Mouse (Mus musculus) skeletal muscle tissue, adult 2 months (tissue): ENCODE data around the gene Wdr24.
"Not testable (repeated sequence)": the region's sequence is repeated elsewhere in the genome, so short reads cannot be mapped to it uniquely, and the experiment has no call there.

Source experiments
- DNase-seq: peaks from one replicate; pipeline ENCODE4 v3.0.0-alpha.2; 2012; ENCODE audit warnings: low read depth, low spot score

Wdr24 gene

DNA sequence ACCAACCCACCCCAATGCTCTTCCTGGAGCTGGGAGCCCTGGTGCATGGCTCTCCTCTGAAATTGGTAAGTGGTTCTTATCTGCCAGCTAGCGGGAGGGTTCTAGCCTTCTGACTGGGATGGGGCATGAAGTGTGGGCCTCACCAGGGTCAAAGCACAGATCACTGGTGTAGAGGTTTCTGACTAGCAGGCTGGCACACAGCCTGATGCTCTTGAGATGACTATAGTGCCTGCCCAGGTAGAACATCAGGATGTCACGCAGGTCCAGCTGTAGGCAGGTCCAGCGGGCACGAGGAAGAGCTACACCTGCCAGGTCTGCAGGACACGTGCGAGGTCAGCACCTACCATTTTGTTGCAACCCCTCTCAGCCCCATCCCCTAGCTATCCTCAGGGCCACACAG lies 36.8 kb downstream of the Wdr24 start:
- DNase-seq = no peak

DNA sequence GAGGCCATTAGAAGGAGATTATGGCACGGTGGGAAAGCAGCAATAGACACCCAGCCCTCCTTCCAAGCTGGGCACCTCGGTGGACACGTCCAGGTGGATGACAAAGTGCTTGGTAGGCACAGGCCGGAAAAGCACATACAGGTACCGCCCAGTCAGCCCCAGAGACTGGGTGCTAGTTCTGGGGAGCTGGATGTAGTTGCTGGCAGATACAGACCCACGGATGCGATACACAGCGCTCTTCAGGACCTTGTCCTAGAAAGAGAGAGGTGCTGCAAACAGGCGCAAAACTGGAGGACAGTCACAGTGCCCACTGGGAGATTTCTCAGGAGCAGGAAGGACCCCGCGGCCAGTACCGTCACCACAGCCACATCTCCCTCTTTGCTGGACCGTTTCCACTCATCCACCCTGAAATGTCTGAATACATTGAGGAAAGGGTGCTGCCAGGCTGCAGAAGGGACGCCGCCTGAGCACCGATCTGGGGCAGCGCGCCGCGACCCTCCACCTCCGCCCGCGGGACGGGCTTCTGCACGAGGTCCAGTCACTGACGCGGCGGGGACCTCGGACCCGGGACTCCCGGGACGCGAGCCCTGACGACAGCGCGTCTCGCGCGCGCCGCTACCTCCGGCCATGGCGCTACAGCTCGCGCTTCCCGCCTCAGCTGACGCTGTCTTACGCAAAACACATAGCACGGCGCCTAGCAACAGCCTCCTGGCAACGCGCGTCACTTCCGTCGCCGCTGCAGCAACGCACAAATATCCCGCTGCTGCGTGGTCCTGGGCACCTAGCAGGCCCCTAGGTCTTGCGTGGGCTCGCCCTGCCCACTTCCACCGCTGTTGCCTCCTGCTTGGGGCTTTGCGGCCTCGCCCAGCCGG lies 37.6 kb downstream of the Wdr24 start, which contains the start of gene Wdr90:
Gene Wdr90 (minus strand): TSS at position 670 of the 872 bp plus-strand sequence.
- DNase-seq = peak; percentile 88

DNA sequence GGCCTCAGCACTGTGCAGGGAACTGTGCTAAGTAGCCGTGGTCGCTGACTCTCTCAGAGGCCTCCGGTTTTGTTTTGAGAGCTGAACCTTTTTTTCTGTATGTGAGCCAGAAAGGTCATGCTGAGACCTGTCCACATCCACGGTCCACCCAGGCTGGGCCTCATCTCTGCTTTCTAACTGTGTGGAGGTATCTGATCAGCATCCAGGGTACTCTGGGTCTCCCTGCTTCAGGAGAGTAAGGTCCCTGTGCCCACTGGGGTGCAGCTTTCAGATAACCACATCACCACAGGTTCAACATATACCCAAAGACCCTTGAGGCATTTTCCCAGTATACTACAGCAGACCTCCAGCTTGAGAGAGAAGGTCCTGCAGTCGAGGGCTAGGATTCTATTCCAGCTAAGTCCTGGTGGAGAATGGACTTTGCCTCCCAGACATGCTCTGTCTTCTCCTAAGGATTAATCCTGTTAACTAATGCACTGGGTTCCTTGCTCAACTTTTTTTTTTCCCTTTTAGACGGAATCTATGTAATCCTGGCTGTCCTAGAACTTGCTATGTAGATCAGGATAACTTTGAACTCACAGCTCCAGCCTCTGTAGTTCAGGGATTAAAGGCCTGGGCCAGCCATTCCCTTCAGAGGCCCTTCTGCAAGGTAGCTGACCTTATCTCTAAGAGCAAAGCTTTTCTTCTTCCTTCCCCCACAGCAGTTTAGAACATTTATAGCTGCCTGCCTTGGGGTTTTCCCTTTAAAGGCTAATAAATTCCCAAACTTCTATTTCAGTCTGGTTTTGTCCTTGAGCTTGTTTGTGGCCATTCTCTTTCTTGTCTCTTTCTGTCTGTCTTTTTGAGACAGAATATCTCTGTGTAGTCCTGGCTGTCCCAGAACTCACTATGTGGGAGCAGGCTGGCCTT lies 38.5 kb downstream of the Wdr24 start:
- DNase-seq = no peak

DNA sequence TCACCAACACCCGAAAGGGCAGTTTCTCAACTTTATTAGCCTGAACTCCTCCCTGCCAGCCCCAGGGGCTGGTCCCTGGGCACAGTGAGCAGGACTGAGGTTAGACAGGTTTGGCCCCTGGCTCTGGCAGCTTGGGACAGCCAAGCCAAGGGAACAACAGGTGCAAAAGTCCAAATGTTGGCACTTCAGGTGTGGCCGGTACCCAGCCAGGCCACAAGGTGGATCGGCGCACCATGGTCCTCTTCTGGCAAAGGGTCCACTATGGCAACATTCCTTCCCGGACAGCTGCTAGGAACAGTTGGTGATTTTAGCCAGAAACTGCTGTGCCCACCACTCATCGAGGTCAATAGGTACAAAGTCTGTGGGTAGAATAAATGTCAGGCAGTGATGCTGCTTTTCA lies 40.3 kb downstream of the Wdr24 start:
- no peak for DNase-seq

DNA sequence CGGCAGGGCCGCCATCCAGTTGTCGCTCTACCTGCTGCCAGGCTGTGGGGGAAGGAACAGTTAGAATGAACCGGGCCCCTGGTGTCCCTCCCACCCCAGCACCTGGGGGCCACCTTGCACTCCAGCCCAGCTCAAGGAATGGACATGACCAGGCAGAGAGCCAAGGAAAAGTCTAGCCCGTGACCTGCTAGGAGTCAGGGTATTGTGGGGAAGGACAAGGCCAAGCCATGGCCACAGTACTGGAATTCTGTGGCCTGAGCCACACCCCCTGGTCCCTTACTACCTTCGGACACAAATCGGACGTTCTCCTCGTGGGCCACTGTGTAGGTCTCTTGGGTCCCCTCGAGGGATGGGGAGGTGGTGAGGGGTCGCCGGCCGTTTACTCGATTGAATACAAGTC lies 40.9 kb downstream of the Wdr24 start:
- DNase-seq = no peak

DNA sequence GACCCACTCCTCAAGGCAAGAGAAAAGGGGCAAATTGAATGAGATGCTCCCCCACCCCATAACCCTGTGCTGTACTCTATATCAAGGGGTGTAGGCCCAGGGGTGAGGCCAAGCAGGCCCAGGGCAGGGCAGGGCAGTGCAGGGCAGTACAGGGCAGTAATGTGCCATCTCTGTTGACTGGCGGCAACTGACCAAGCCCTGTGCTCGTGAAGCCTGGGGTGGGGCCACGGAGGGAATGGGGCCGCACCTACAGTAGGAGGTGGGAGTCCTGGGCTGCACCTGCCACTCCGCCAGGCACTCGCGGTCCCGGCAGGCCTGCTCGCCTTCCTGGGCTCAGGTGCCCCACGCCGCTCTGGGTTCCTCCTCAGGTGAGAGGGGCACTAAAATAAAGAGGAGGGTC lies 41.9 kb downstream of the Wdr24 start:
- no peak for DNase-seq

DNA sequence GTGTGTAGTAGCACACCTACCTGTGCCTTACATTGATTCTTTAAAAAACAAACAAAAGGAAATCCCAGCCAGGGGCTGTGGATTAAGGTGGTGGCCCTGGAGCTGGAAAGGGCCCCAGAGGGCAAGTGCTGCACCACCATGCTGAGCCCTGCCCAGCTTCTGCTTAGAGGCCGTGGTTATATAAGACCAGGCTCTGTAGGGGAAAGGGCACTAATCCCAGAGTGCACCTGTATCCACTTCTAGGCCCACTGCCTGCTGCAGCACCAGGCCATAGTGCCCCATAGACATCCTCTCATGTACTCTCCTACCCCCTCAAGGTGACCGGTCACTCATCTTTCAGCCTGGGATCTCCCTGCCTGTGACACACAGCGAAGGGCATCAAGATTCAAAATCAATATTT lies 42.7 kb downstream of the Wdr24 start:
- peak; percentile 58 for DNase-seq

DNA sequence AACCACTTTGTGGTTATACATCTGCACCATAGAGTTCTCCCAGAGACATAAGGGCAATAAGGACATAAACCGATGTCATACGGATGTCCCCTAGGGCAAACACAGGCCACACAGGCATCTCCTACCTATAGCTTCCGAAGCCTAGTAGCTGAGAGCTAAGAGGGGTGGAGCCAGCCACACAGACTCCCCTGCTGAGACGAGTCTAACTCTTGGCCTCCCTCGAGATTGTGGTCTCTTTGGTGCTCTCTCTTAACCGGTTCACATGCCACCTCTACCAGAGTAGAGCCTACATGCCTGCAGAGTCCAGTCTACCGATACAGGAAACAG lies 44.0 kb downstream of the Wdr24 start:
- no peak for DNase-seq

DNA sequence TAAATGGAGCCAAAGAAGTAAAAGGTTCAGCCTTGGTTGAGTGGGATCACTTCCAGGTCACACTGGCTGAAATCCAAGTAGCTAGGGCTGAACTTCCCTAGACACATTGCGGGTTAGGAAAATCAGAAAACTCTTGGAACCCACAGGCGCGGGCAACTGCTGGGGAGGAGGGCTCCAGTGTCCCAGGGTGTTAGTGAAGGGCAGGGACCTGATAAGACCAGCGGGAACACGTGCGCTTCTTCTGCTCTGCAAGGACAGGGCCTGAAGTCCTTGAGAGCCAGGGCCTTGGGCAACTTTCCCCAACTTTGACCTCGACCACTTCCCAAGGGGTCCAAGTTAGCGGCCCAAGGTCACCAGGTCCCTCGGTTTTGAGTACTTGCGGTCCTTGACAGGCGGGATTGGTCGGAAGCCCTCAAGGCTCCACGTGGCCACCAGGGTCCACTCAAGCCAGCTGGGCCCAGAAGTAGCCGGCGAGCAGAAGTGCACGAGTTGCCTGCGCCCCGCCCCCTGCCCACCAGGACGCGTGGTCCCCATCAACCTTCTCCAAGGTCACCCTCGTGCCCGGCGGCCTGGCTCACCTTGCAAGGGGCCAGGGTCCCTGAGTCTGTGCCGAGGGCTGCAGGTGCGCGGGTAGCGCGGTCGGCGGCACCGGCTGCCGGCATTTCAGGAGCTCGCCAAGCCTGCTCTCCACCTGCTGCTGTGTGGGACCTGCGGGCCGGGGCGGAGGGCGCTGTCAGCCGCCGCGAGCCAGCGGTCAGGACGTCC lies 44.6 kb downstream of the Wdr24 start:
- peak; percentile 62 for DNase-seq

DNA sequence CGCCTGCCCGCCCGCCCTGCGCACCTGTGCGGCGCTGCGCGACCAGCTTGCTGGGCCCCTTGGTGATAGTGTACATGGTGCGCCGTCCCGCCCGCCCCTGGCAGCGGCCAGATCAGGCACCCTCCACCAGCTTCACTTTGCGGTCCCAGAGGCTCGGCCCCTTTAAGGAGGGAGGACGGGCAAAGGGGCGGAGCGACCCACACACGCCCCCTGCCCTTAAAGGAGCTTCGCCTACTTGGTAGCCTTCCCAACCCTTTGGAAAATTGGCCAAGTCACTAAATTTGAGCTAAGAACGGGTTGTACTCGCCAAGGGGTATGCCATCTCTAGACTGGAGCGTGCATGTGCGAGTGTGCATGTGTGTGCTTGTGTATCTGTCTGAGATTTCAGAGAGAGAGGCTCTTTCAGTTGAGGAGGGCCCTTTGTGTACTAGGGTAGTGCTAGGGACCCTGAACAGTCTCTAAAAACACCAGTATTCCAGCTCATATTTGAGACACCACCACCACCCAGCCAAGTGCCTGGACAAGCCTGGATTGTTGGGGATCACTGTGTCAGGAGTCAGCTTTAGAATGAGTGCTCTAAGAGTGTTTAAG lies 45.3 kb downstream of the Wdr24 start, which contains the start of gene Mcrip2:
Gene Mcrip2 (minus strand): TSS at position 164 of the 591 bp plus-strand sequence.
- DNase-seq = peak; percentile 89

DNA sequence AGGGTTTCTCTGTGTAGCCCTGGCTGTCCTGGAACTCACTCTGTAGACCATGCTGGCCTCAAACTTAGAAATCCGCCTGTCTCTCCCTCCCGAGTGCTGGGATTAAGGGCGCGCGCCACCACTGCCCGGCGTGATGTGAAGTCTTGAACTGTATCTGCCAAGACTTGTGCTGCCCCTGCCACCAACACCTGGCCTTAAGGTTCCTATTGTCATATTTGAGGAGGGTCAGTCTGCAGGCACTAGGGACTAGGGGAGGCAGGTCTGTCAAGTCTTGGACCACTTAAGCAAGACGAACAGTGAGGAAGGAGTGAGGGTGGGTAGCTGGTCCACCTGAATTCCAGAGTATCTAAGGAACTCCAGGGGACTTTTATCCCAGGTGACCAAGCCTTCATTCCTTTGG lies 46.1 kb downstream of the Wdr24 start:
- no peak for DNase-seq

DNA sequence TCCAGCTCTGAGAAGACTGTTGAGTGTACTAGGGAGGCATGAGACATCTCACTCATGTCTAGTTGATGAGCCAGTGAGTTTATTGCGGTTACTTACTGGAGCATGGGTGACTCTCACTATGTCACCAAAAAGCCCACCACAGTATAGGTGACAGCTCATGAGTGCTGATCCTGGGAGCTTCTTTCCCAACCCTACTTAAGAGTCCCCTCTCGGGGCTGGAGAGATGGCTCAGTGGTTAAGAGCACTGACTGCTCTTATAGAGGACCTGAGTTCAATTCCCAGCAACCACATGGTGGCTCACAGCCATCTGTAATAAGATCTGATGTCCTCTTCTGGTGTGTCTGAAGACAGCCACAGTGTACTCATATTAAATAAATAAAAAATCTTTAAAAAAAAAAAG lies 46.5 kb downstream of the Wdr24 start:
- no peak for DNase-seq

DNA sequence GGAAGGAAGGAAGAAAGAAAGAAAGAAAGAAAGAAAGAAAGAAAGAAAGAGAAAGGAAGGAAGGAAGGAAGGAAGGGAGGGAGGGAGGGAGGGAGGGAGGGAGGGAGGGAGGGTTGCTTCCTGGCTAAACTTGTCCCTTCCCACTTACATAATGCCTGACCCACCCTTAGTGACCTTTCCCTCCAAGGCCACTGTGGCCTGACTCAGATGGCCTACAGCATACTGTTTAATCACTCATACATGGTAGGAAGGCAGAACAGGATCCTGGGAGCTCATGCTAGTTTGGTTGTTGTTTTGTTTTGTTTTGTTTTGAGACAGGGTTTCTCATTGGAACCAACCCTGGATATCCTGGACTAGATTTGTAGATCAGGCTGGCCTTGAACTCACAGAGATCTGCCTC lies 48.1 kb downstream of the Wdr24 start:
- not testable (repeated sequence) for DNase-seq

DNA sequence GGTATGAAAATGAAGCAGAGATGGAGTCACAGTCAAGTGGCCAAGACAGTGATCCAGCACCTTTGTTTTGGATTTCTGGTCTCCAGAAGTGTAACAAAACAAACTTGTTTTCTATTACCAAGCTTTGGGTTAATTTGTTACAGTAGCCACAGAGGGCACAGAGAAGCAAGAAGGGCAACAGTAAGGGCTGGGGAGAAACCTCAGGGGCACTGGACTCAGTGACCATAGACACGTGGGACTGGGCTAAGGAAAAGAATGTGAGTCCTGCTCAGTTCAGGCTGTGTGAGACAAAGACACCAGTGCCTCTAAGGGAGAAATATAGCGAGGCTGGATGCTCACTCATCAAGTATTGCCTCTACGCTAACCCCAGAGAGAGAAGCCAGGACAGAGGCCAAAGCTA lies 49.2 kb downstream of the Wdr24 start:
- no peak for DNase-seq

DNA sequence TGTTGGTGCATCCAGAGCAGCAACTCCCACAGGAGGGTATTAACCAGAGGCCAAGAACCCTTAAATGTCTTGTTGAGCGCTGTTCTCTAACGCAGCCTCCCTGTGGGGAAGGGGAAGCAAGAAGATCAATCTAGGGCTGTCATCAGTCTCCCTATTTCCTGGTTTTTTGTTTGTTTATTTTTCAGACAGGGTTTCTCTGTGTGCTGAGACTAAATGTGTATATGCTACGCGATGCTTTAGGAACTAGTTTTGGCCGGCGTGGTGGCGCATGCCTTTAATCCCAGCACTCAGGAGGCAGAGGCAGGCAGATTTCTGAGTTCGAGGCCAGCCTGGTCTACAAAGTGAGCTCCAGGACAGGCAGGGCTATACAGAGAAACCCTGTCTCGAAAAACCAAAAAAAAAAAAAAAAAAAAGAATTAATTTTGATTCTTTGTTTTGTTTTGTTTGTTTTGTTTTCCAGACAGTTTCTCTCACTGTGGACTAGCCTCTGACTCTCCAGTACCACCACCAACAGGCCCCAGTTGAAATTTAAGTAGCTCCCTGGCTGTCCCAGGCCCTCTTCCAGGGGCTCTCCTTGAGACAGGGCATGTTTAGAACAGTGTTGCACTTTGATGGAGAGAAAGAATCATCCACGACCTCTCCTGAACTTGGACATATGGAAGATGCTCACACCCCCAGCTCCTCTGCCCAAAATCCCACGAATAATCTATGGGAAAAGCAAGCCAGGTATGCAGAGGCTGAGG lies 50.1 kb downstream of the Wdr24 start:
- DNase-seq = no peak

DNA sequence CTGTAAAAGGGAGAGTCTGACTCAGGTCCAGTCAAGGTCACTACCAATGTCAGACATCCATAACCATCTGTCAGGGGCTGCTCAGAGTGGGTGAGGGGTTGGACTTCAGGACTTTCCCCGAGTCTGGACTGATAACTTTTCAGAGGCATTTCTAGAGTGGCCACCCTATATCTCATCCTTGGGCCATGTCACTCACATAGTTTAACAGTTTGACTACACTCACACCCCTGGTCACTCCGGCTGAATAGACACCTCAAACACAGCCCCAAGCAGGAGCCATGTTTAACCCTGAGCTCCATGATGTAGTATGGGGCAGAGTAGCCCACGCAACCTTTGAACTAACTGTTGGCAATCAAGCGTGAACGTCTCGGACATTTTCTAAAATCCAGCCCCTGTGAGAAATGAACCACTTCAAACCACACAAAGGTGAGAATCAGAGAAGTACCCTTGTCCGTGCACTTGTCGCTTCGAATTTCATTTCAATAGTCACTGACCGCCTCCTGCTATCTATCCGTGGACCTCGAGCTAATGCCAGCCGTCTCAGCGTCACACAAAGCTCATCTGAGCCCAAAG lies 50.8 kb downstream of the Wdr24 start:
- DNase-seq = no peak

DNA sequence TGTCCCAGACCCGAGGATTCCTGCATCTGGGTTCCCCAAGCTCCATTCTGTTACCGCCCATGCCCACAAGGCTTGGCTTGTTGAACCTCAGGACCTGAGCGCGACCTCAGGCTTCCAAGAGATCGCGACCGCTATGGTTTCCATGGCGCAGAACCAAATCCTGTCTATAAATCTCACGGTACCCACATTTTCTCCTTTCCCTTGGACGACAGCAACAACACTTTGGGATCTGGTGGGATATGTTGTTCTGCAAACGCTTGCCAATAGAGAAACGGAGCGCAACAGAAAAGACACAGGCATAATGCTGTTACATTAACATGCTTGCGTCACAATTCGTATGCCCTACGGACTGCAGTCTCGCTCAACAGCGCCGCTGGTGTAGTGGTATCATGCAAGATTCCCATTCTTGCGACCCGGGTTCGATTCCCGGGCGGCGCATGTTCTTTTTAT lies 51.3 kb downstream of the Wdr24 start, which contains the start of gene Mettl26:
Gene Mettl26 (plus strand): TSS at position 354 of the 450 bp plus-strand sequence.
- peak; percentile 91 for DNase-seq

DNA sequence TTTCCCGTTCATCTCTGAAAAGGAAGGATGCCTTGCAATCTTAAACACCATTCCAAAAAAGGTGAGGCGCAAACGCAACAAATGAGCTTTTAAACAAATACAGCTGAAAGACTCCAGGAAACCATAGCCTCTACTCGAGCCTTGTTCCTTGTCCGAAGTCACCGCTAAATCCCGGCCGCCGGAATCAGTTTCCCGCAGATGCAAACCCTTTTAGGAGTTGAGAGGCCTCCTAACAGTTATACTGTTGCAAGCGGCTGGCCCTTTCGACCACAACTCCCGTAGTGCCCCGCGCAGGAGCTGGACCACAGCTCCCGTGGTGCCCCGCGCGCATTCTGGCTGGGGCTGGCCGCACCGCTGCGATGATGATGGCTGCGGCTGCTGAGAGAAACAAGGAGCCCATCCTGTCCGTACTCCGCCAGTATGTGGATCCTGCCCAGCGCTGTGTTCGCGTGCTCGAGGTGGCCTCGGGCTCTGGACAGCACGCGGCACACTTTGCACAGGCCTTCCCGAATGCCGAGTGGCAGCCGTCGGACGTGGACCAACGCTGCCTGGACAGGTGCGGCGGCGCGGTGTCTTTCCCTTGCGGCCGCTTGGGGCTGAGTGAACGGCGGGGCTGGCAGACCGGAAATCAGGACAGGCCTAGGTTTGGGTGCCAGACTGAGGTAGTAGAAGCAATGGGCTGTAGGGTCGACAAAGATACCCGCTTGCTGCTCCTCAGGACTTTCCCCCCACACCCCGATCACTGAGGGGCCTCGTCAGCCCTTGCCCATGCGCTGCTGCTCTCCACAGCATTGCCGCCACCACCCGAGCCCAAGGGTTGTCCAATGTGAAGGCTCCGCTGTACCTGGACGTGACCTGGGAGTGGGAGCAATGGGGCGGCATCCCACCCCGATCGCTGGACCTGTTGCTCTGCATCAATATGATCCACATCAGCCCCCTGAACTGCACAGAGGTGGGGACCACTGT lies 52.0 kb downstream of the Wdr24 start:
- DNase-seq = peak; percentile 80

DNA sequence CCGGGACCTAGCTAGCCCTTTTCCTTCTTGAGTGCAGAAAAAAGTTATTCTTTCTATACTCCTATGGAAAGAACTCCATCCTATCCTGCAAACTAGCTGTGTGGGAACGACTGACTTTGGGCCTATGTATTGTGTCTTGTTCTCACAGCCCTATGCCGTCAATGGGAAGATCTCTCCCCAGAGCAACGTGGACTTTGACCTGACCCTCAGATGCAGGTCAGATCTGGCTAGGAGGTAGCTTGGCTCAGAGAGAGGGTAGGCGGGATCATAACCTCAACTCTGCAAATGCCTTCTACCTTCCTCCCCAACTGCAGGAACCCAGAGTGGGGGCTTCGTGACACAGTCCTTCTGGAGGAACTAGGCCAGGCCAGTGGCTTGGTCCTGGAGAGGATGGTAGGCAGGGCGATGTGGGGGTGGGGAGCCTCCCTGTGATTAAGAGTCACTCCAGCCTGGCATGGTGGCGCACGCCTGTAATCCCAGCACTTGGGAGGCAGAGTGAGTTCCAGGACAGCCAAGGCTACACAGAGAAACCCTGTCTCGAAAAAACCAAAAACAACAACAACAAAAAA lies 53.0 kb downstream of the Wdr24 start:
- no peak for DNase-seq
